Mouse (Mus musculus): Measurements from ENCODE around the gene Mrps26. TPM values are rescaled to one million over a fixed set of nuclear protein-coding genes. Genes with fewer than 3 reads are reported as not detected.
"Not testable (repeated sequence)": the region's sequence is repeated elsewhere in the genome, so short reads cannot be mapped to it uniquely, and the experiment has no call there.

The Mrps26 gene
- polyA plus RNA-seq, 1 experiment from 2014 or later = 71.8 TPM

- no peak for ATAC-seq (ENCODE audit: extremely low read depth, insufficient number of reproducible peaks, low FRiP score, low TSS enrichment)
- 44% methylated on average over 9 of the region's 9 CpGs for WGBS
- H3K9ac ChIP-seq = peak within 1 kb of the TSS; percentile 70
Observed at GRCm38 (mm10) chr2:130575873-130576272, 12.3 kb downstream of the Mrps26 start, which contains the start of gene Oxt. TSS of gene Oxt (plus strand) at chr2:130576173.

GRCm38 (mm10) chr2:130576564-130576963 is 13.0 kb downstream of the Mrps26 start:
- H3K9ac ChIP-seq = peak overlapping the region; percentile 70
- ATAC-seq (ENCODE audit: extremely low read depth, insufficient number of reproducible peaks, low FRiP score, low TSS enrichment); H3K36me3 ChIP-seq; H3K9me3 ChIP-seq; H3K27ac ChIP-seq (replicated peaks): not testable (repeated sequence)
- 2% methylated on average over 32 of the region's 32 CpGs for WGBS
- H3K27me3 ChIP-seq (replicated peaks) = peaks cover 85% of the 10 kb centered on the region
- H3K4me2 ChIP-seq = peak overlapping the region; percentile 74
- peaks cover 36% of the 10 kb centered on the region for H3K4me1 ChIP-seq
- H3K4me3 ChIP-seq = peak overlapping the region; percentile 50

More at GRCm38 (mm10) chr2:130575873-130576272, 12.3 kb downstream of the Mrps26 start, which contains the start of gene Oxt:
- Histone ChIP-seq H3K27ac (replicated peaks) (no peak within 1 kb of the TSS), H3K36me3 (no peaks in the 10 kb centered on the region), H3K4me3 (peak within 1 kb of the TSS; percentile 50), H3K27me3 (replicated peaks) (peaks cover 78% of the 10 kb centered on the region), H3K4me1 (peaks cover 29% of the 10 kb centered on the region), H3K9me3 (no peaks in the 10 kb centered on the region), H3K4me2 (peak within 1 kb of the TSS; percentile 74)

GRCm38 (mm10) chr2:130577021-130577420 is 13.5 kb downstream of the Mrps26 start:
- Histone ChIP-seq H3K9ac (peak overlapping the region; percentile 70), H3K9me3 (no peaks in the 10 kb centered on the region), H3K4me1 (peaks cover 36% of the 10 kb centered on the region), H3K4me2 (peak overlapping the region; percentile 74), H3K36me3 (no peaks in the 10 kb centered on the region), H3K4me3 (peak overlapping the region; percentile 50), H3K27ac (replicated peaks) (no peak overlapping the region), H3K27me3 (replicated peaks) (peaks cover 89% of the 10 kb centered on the region)
- 6% methylated on average over 9 of the region's 9 CpGs for WGBS
- ATAC-seq (ENCODE audit: extremely low read depth, insufficient number of reproducible peaks, low FRiP score, low TSS enrichment) = no peak

GRCm38 (mm10) chr2:130577632-130578031 is 14.1 kb downstream of the Mrps26 start:
- H3K9me3 ChIP-seq = no peaks in the 10 kb centered on the region
- no peak for ATAC-seq (ENCODE audit: extremely low read depth, insufficient number of reproducible peaks, low FRiP score, low TSS enrichment)
- 7% methylated on average over 12 of the region's 12 CpGs for WGBS
- peak overlapping the region; percentile 50; the same call in 1 of the 2 replicates for H3K4me3 ChIP-seq
- 0 out of 2 replicates have a peak overlapping the region, but pooled peaks have one; percentile 7 for H3K9ac ChIP-seq
- no peaks in the 10 kb centered on the region for H3K36me3 ChIP-seq
- H3K27ac ChIP-seq (replicated peaks) = no peak overlapping the region
- H3K4me1 ChIP-seq = peaks cover 42% of the 10 kb centered on the region
- peaks cover 96% of the 10 kb centered on the region for H3K27me3 ChIP-seq (replicated peaks)
- peak overlapping the region; percentile 35 for H3K4me2 ChIP-seq

- 8% methylated on average over 11 of the region's 11 CpGs for WGBS
- Histone ChIP-seq H3K4me3 (no peak overlapping the region), H3K27me3 (replicated peaks) (peaks cover 100% of the 10 kb centered on the region), H3K4me2 (no peak overlapping the region), H3K4me1 (peaks cover 46% of the 10 kb centered on the region), H3K9me3 (no peaks in the 10 kb centered on the region), H3K36me3 (no peaks in the 10 kb centered on the region), H3K27ac (replicated peaks) (no peak overlapping the region), H3K9ac (no peak overlapping the region)
- ATAC-seq (ENCODE audit: extremely low read depth, insufficient number of reproducible peaks, low FRiP score, low TSS enrichment) = no peak
Observed at GRCm38 (mm10) chr2:130578148-130578547, 14.6 kb downstream of the Mrps26 start.

GRCm38 (mm10) chr2:130579791-130580190 is 16.2 kb downstream of the Mrps26 start:
- peaks cover 55% of the 10 kb centered on the region for H3K4me1 ChIP-seq

GRCm38 (mm10) chr2:130581201-130581600 is 17.7 kb downstream of the Mrps26 start:
- no peak overlapping the region for H3K27ac ChIP-seq (replicated peaks)
- H3K27me3 ChIP-seq (replicated peaks) = peaks cover 82% of the 10 kb centered on the region
- ATAC-seq (ENCODE audit: extremely low read depth, insufficient number of reproducible peaks, low FRiP score, low TSS enrichment) = no peak
- H3K9ac ChIP-seq = peak overlapping the region; percentile 67; the same call in 1 of the 2 replicates
- H3K4me2 ChIP-seq = peak overlapping the region; percentile 76
- peak overlapping the region; percentile 50 for H3K4me3 ChIP-seq
- H3K4me1 ChIP-seq = peaks cover 54% of the 10 kb centered on the region
- no peaks in the 10 kb centered on the region for H3K9me3 ChIP-seq
- WGBS = 4% methylated on average over 16 of the region's 16 CpGs
- H3K36me3 ChIP-seq = no peaks in the 10 kb centered on the region

More at GRCm38 (mm10) chr2:130579791-130580190, 16.2 kb downstream of the Mrps26 start:
- Histone ChIP-seq H3K4me3 (no peak overlapping the region), H3K36me3 (no peaks in the 10 kb centered on the region), H3K27ac (replicated peaks) (no peak overlapping the region), H3K9me3 (no peaks in the 10 kb centered on the region), H3K9ac (no peak overlapping the region), H3K27me3 (replicated peaks) (peaks cover 93% of the 10 kb centered on the region), H3K4me2 (peak overlapping the region; percentile 76; the same call in 1 of the 2 replicates)
- WGBS = 13% methylated on average over 8 of the region's 8 CpGs
- no peak for ATAC-seq (ENCODE audit: extremely low read depth, insufficient number of reproducible peaks, low FRiP score, low TSS enrichment)

- H3K9me3 ChIP-seq = no peaks in the 10 kb centered on the region
- ATAC-seq (ENCODE audit: extremely low read depth, insufficient number of reproducible peaks, low FRiP score, low TSS enrichment) = no peak
- no peak within 1 kb of the TSS for H3K9ac ChIP-seq
- peak within 1 kb of the TSS; percentile 50; the same call in 1 of the 2 replicates for H3K4me3 ChIP-seq
- no peak within 1 kb of the TSS for H3K4me2 ChIP-seq
- no peak within 1 kb of the TSS for H3K27ac ChIP-seq (replicated peaks)
- H3K27me3 ChIP-seq (replicated peaks) = peaks cover 68% of the 10 kb centered on the region
- H3K4me1 ChIP-seq = peaks cover 42% of the 10 kb centered on the region
- H3K36me3 ChIP-seq = no peaks in the 10 kb centered on the region
- 28% methylated on average over 10 of the region's 10 CpGs for WGBS
Observed at GRCm38 (mm10) chr2:130582552-130582951, 19.0 kb downstream of the Mrps26 start, which contains the start of gene Avp. TSS of gene Avp (minus strand) at chr2:130582554.

GRCm38 (mm10) chr2:130583902-130584560 is 20.5 kb downstream of the Mrps26 start:
- Histone ChIP-seq H3K27me3 (replicated peaks) (peaks cover 53% of the 10 kb centered on the region), H3K4me2 (no peak overlapping the region), H3K4me1 (peaks cover 43% of the 10 kb centered on the region), H3K9me3 (no peaks in the 10 kb centered on the region), H3K27ac (replicated peaks) (no peak overlapping the region), H3K36me3 (no peaks in the 10 kb centered on the region), H3K4me3 (no peak overlapping the region), H3K9ac (no peak overlapping the region)
- WGBS = 58% methylated on average over 10 of the region's 10 CpGs
- ATAC-seq (ENCODE audit: extremely low read depth, insufficient number of reproducible peaks, low FRiP score, low TSS enrichment) = no peak

- ATAC-seq (ENCODE audit: extremely low read depth, insufficient number of reproducible peaks, low FRiP score, low TSS enrichment) = no peak
- WGBS = 77% methylated on average over 6 of the region's 6 CpGs
- H3K36me3 ChIP-seq = peaks cover 10% of the 10 kb centered on the region
- no peak overlapping the region for H3K27ac ChIP-seq (replicated peaks)
- H3K27me3 ChIP-seq (replicated peaks) = peaks cover 34% of the 10 kb centered on the region
- no peak overlapping the region for H3K4me2 ChIP-seq
- no peak overlapping the region for H3K4me3 ChIP-seq
- H3K4me1 ChIP-seq = peaks cover 28% of the 10 kb centered on the region
- no peak overlapping the region for H3K9ac ChIP-seq
- H3K9me3 ChIP-seq = no peaks in the 10 kb centered on the region
Observed at GRCm38 (mm10) chr2:130586016-130586415, 22.5 kb downstream of the Mrps26 start.

GRCm38 (mm10) chr2:130588373-130588772 is 24.8 kb downstream of the Mrps26 start:
- WGBS = 44% methylated on average over 2 of the region's 2 CpGs
- ATAC-seq (ENCODE audit: extremely low read depth, insufficient number of reproducible peaks, low FRiP score, low TSS enrichment) = no peak
- Histone ChIP-seq H3K4me1 (peaks cover 12% of the 10 kb centered on the region; the same call in 1 of the 2 replicates), H3K27ac (replicated peaks) (no peak overlapping the region), H3K4me2 (no peak overlapping the region), H3K27me3 (replicated peaks) (peaks cover 10% of the 10 kb centered on the region), H3K9me3 (no peaks in the 10 kb centered on the region), H3K36me3 (peaks cover 20% of the 10 kb centered on the region), H3K9ac (no peak overlapping the region), H3K4me3 (no peak overlapping the region)

Measured in heart, embryonic 13.5 days (tissue).